Mouse (Mus musculus) heart, embryonic 11.5 days (tissue): Measurements from ENCODE around the gene Pnpla2. TPM values are rescaled to one million over a fixed set of nuclear protein-coding genes. Genes with fewer than 3 reads are reported as not detected.
A peak's percentile ranks its signal among the peaks of the same experiment; 100 is the strongest.

ENCODE experiments used
- ATAC-seq: fragments of 200-750 bp; cut with Nextera tagmentation; replicated peaks from 2 replicates; pipeline ENCODE4 v1.8.0; 2017; ENCODE audit warnings: moderate library complexity; ENCODE audit not compliant: insufficient number of reproducible peaks, low FRiP score, low TSS enrichment
- H3K27ac ChIP-seq: fragments of 300-500 bp; sonication (generic); 2 replicates; pipeline ENCODE4 v1.5.1; 2014; ENCODE audit warnings: mild to moderate bottlenecking, low read depth, low read length
- H3K27me3 ChIP-seq: fragments of 300-500 bp; sonication (generic); 2 replicates; pipeline ENCODE4 v1.6.1; 2014; ENCODE audit warnings: mild to moderate bottlenecking, low read length, mixed read lengths; ENCODE audit not compliant: control insufficient read depth, insufficient read depth
- H3K36me3 ChIP-seq: fragments of 300-500 bp; sonication (generic); 2 replicates; pipeline ENCODE4 v1.6.1; 2014; ENCODE audit warnings: mild to moderate bottlenecking, low read length, moderate library complexity, mixed read lengths; ENCODE audit not compliant: control insufficient read depth, insufficient read depth
- H3K4me1 ChIP-seq: fragments of 300-500 bp; sonication (generic); 2 replicates; pipeline ENCODE4 v1.6.1; 2014; ENCODE audit warnings: low read length; ENCODE audit not compliant: control insufficient read depth, insufficient read depth
- H3K4me2 ChIP-seq: fragments of 300-500 bp; sonication (generic); 2 replicates; pipeline ENCODE4 v1.6.1; 2014; ENCODE audit warnings: mild to moderate bottlenecking, moderate library complexity
- H3K4me3 ChIP-seq: fragments of 300-500 bp; sonication (generic); 2 replicates; pipeline ENCODE4 v1.5.1; 2014; ENCODE audit warnings: low read depth, low read length
- H3K9ac ChIP-seq: fragments of 300-500 bp; sonication (generic); 2 replicates; pipeline ENCODE4 v1.6.1; 2014; ENCODE audit warnings: mild to moderate bottlenecking, low read depth, low read length, moderate library complexity
- H3K9me3 ChIP-seq: fragments of 300-500 bp; sonication (generic); replicated peaks from 2 replicates; pipeline ENCODE4 v1.6.1; 2016; ENCODE audit warnings: low read length; ENCODE audit not compliant: control insufficient read depth
- WGBS: fragments of 180-500 bp; shearing (Covaris S2); extraction: QIAGEN DNeasy Blood & Tissue Kit; methylation state at CpG from one replicate; pipeline ENCODE4 v1.1.7; 2014; ENCODE audit not compliant: insufficient replicate concordance; 5-methylcytosine and 5-hydroxymethylcytosine counted together
- polyA plus RNA-seq: library from polyadenylated mRNA; unstranded; fragments of >200 nt; fragmentation: Nextera tagmentation; extraction: Ambion mirVana; gene quantifications from 2 replicates; pipeline ENCODE4 v1.2.1, GENCODE M21; 2014

The Pnpla2 gene
- polyA plus RNA-seq, 1 experiment from 2014 or later, result 35.3 TPM

GRCm38 (mm10) chr7:141497600-141497999 is 42.6 kb downstream of the Pnpla2 start:
- H3K4me1 ChIP-seq, result peaks cover 13% of the 10 kb centered on the region
- ATAC-seq, result no peak
- no peak overlapping the region for H3K27ac ChIP-seq
- no peak overlapping the region for H3K9ac ChIP-seq
- 89% methylated on average over 3 of the region's 3 CpGs for WGBS
- H3K27me3 ChIP-seq, result no peaks in the 10 kb centered on the region
- H3K36me3 ChIP-seq, result 0 out of 2 replicates have a peak, but pooled peaks cover 2% of the 10 kb centered on the region
- no peak overlapping the region for H3K4me2 ChIP-seq
- H3K4me3 ChIP-seq, result no peak overlapping the region
- H3K9me3 ChIP-seq, result no peaks in the 10 kb centered on the region

GRCm38 (mm10) chr7:141501820-141502555 is 47.0 kb downstream of the Pnpla2 start:
- H3K4me3 ChIP-seq, result no peak overlapping the region
- no peak for ATAC-seq
- no peak overlapping the region for H3K9ac ChIP-seq
- peaks cover 13% of the 10 kb centered on the region for H3K4me1 ChIP-seq
- no peaks in the 10 kb centered on the region for H3K9me3 ChIP-seq
- H3K4me2 ChIP-seq, result no peak overlapping the region
- 82% methylated on average over 7 of the region's 7 CpGs for WGBS
- H3K36me3 ChIP-seq, result no peaks in the 10 kb centered on the region
- no peak overlapping the region for H3K27ac ChIP-seq
- H3K27me3 ChIP-seq, result no peaks in the 10 kb centered on the region

GRCm38 (mm10) chr7:141502556-141502905 is 47.5 kb downstream of the Pnpla2 start:
- H3K4me1 ChIP-seq, result peaks cover 9% of the 10 kb centered on the region
- H3K9ac ChIP-seq, result no peak overlapping the region
- no peak overlapping the region for H3K27ac ChIP-seq
- WGBS, result 94% methylated on average over 5 of the region's 5 CpGs
- ATAC-seq, result no peak
- H3K4me3 ChIP-seq, result no peak overlapping the region
- no peaks in the 10 kb centered on the region for H3K36me3 ChIP-seq
- H3K27me3 ChIP-seq, result no peaks in the 10 kb centered on the region
- H3K4me2 ChIP-seq, result no peak overlapping the region
- no peaks in the 10 kb centered on the region for H3K9me3 ChIP-seq

GRCm38 (mm10) chr7:141506278-141506677 is 51.3 kb downstream of the Pnpla2 start:
- no peaks in the 10 kb centered on the region; the same call in 1 of the 2 replicates for H3K36me3 ChIP-seq
- WGBS, result 69% methylated on average over 2 of the region's 2 CpGs
- peak overlapping the region; percentile 11 for H3K4me2 ChIP-seq
- no peak; the same call in 1 of the 2 replicates for ATAC-seq
- no peak overlapping the region for H3K4me3 ChIP-seq
- H3K27ac ChIP-seq, result no peak overlapping the region
- peaks cover 12% of the 10 kb centered on the region for H3K4me1 ChIP-seq
- no peaks in the 10 kb centered on the region for H3K9me3 ChIP-seq
- no peaks in the 10 kb centered on the region for H3K27me3 ChIP-seq
- H3K9ac ChIP-seq, result peak overlapping the region; percentile 7; the same call in 1 of the 2 replicates

GRCm38 (mm10) chr7:141508160-141508559 is 53.2 kb downstream of the Pnpla2 start:
- Histone ChIP-seq H3K4me2 (no peak overlapping the region), H3K27me3 (no peaks in the 10 kb centered on the region), H3K4me3 (no peak overlapping the region), H3K9me3 (no peaks in the 10 kb centered on the region), H3K9ac (peak overlapping the region; percentile 36; the same call in 1 of the 2 replicates), H3K27ac (peak overlapping the region; percentile 32), H3K4me1 (peaks cover 12% of the 10 kb centered on the region), H3K36me3 (peaks cover 2% of the 10 kb centered on the region; the same call in 1 of the 2 replicates)
- peak; percentile 67; the same call in 1 of the 2 replicates for ATAC-seq

- peak overlapping the region; percentile 43; the same call in 1 of the 2 replicates for H3K27ac ChIP-seq
- ATAC-seq, result no peak
Measured at GRCm38 (mm10) chr7:141510196-141510595, 55.2 kb downstream of the Pnpla2 start.

More at GRCm38 (mm10) chr7:141510196-141510595, 55.2 kb downstream of the Pnpla2 start:
- no peak overlapping the region for H3K4me3 ChIP-seq
- H3K4me2 ChIP-seq, result no peak overlapping the region
- H3K4me1 ChIP-seq, result peaks cover 12% of the 10 kb centered on the region
- H3K36me3 ChIP-seq, result peaks cover 5% of the 10 kb centered on the region
- 87% methylated on average over 5 of the region's 5 CpGs for WGBS
- H3K9me3 ChIP-seq, result no peaks in the 10 kb centered on the region
- no peaks in the 10 kb centered on the region for H3K27me3 ChIP-seq
- H3K9ac ChIP-seq, result no peak overlapping the region

Other genes with a start within 250 kb of the Pnpla2 start
- 0.46 and 0.99 TPM in 2 replicates for gene Lmntd2, start 241.1 kb upstream of the Pnpla2 start, polyA plus RNA-seq
- gene Rassf7, start 239.3 kb upstream of the Pnpla2 start, polyA plus RNA-seq, result 14.3 and 17.5 TPM in 2 replicates
- gene Phrf1, start 226.4 kb upstream of the Pnpla2 start, polyA plus RNA-seq, result 50.2 and 51.1 TPM in 2 replicates
- 0.99 and 1.2 TPM in 2 replicates for gene Irf7, start 188.7 kb upstream of the Pnpla2 start, polyA plus RNA-seq
- gene Cdhr5, start 178.4 kb upstream of the Pnpla2 start, polyA plus RNA-seq, result not detected in 2 replicates
- gene Sct, start 176.1 kb upstream of the Pnpla2 start, polyA plus RNA-seq, result 2.2 and 3.0 TPM in 2 replicates
- gene Drd4, start 163.2 kb upstream of the Pnpla2 start, polyA plus RNA-seq, result 0.10 and 0.17 TPM in 2 replicates
- 40.2 and 42.5 TPM in 2 replicates for gene Deaf1, start 127.5 kb upstream of the Pnpla2 start, polyA plus RNA-seq
- 17.9 and 23.6 TPM in 2 replicates for gene Tmem80, start 127.5 kb upstream of the Pnpla2 start, polyA plus RNA-seq
- 0.51 and 0.82 TPM in 2 replicates for gene Eps8l2, start 116.3 kb upstream of the Pnpla2 start, polyA plus RNA-seq
- 288 and 291 TPM in 2 replicates for gene Taldo1, start 63.0 kb upstream of the Pnpla2 start, polyA plus RNA-seq
- 29.3 and 32.2 TPM in 2 replicates for gene Gatd1, start 41.1 kb upstream of the Pnpla2 start, polyA plus RNA-seq
- 7.4 and 9.3 TPM in 2 replicates for gene Cend1, start 25.7 kb upstream of the Pnpla2 start, polyA plus RNA-seq
- gene Slc25a22, start 17.3 kb upstream of the Pnpla2 start, polyA plus RNA-seq, result 19.4 and 19.7 TPM in 2 replicates
- 9.5 and 9.6 TPM in 2 replicates for gene Pidd1, start 11.2 kb upstream of the Pnpla2 start, polyA plus RNA-seq
- 873 and 1,016 TPM in 2 replicates for gene Rplp2, start 7.8 kb upstream of the Pnpla2 start, polyA plus RNA-seq
- gene Cracr2b, start 5.9 kb downstream of the Pnpla2 start, polyA plus RNA-seq, result 11.5 and 14.3 TPM in 2 replicates
- gene Cd151, start 12.2 kb downstream of the Pnpla2 start, polyA plus RNA-seq, result 61.3 and 101 TPM in 2 replicates
- gene Polr2l, start 19.9 kb downstream of the Pnpla2 start, polyA plus RNA-seq, result 71.5 and 72.9 TPM in 2 replicates
- gene Tspan4, start 20.0 kb downstream of the Pnpla2 start, polyA plus RNA-seq, result 58.9 and 69.1 TPM in 2 replicates
- 35.0 and 46.7 TPM in 2 replicates for gene Chid1, start 84.7 kb downstream of the Pnpla2 start, polyA plus RNA-seq
- gene Ap2a2, start 107.0 kb downstream of the Pnpla2 start, polyA plus RNA-seq, result 53.0 and 66.8 TPM in 2 replicates
- 0.11 and 0.18 TPM in 2 replicates for gene Muc6, start 200.1 kb downstream of the Pnpla2 start, polyA plus RNA-seq
- 0.93 and 1.1 TPM in 2 replicates for gene Muc2, start 235.1 kb downstream of the Pnpla2 start, polyA plus RNA-seq